Mouse (Mus musculus): ENCODE measurements around the gene Adamtsl1. TPM values are rescaled to one million over a fixed set of nuclear protein-coding genes. Genes with fewer than 3 reads are reported as not detected.
A peak's percentile ranks its signal among the peaks of the same experiment; 100 is the strongest.

Adamtsl1 gene
- 8.7 and 10.2 TPM in 2 replicates for polyA plus RNA-seq (2015; fragmentation: Nextera tagmentation; extraction: Ambion mirVana)

DNA sequence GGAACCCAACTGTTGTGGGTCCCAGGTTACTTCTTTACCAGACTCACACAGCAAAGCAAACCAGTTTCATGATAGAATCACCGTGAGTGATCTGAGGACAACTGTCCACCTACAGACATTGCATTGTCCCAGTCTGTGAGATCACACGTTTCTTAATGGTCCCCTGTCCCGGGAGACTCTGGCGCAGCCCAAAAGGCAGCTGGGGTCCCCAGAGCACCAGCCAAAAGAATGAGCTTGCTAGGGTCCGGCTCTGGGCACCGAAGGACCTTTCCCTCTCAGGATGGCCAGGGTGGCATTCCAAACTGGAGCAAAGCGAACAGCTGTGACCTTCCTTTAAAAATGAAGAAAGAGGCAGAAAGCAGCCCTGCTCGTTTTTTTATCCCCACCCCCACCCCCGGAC lies at the start of gene Adamtsl1:
Gene Adamtsl1, plus strand, starts transcription at position 381 of the 400 bp plus-strand sequence.
- 0 out of 2 replicates have a peak within 1 kb of the TSS, but pooled peaks have one; percentile 35 for H3K9ac ChIP-seq (ENCODE audit: low read depth, low read length)
- no peak for TF ChIP-seq CTCF (IDR thresholded peaks at IDR 0.05; ENCODE audit: low read depth)
- H3K27ac ChIP-seq, result no peak within 1 kb of the TSS
- 0 out of 2 replicates have a peak, but pooled peaks have one; percentile 12 for ATAC-seq (replicated peaks; ENCODE audit: low FRiP score, low read depth)
- H3K4me2 ChIP-seq (ENCODE audit: low read length), result peak within 1 kb of the TSS; percentile 98
- H3K36me3 ChIP-seq (ENCODE audit: insufficient read depth, low read length), result no peaks in the 10 kb centered on the region
- no peaks in the 10 kb centered on the region; the same call in 1 of the 2 replicates for H3K27me3 ChIP-seq (ENCODE audit: insufficient read depth, low read length)
- H3K4me3 ChIP-seq (replicated peaks; ENCODE audit: low read depth, low read length), result peak within 1 kb of the TSS; percentile 51
- DNase-seq (ENCODE audit: low spot score), result no peak
- no peaks in the 10 kb centered on the region for H3K9me3 ChIP-seq (replicated peaks; ENCODE audit: low read length)
- 3% methylated on average over 9 of the region's 9 CpGs for WGBS
- H3K4me1 ChIP-seq (replicated peaks; ENCODE audit: insufficient read depth, low read length), result 0 out of 2 replicates have a peak, but pooled peaks cover 12% of the 10 kb centered on the region

DNA sequence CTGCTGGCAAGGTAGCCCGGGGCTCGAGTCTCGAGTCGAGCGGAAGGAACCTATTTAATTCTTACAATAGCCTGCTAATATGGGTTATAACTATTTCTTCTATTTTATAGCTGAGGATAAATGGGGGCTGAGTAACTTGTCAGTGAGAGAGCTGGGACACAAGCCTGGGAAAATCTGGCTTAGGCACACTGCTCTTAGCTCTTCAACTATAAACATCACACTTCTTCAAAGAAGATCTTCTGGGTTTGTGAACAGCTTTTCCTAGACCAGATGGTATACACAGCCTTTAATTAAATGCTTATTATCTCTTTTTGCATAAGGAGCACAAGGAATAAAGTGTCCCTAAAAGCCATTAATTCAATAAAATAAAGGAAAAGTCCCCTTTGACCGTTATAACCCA lies 30.4 kb upstream of the Adamtsl1 start:
- H3K36me3 ChIP-seq (ENCODE audit: insufficient read depth, low read length), result no peaks in the 10 kb centered on the region
- no peak overlapping the region for H3K9ac ChIP-seq (ENCODE audit: low read depth, low read length)
- no peak overlapping the region for H3K4me3 ChIP-seq (replicated peaks; ENCODE audit: low read depth, low read length)
- H3K4me2 ChIP-seq (ENCODE audit: low read length), result no peak overlapping the region
- ATAC-seq (replicated peaks; ENCODE audit: low FRiP score, low read depth) (no peak), DNase-seq (ENCODE audit: low spot score) (no peak)
- 96% methylated on average over 6 of the region's 6 CpGs for WGBS
- no peaks in the 10 kb centered on the region for H3K27me3 ChIP-seq (ENCODE audit: insufficient read depth, low read length)
- no peak for TF ChIP-seq CTCF (IDR thresholded peaks at IDR 0.05; ENCODE audit: low read depth)
- H3K27ac ChIP-seq, result no peak overlapping the region
- no peaks in the 10 kb centered on the region for H3K9me3 ChIP-seq (replicated peaks; ENCODE audit: low read length)
- no peaks in the 10 kb centered on the region for H3K4me1 ChIP-seq (replicated peaks; ENCODE audit: insufficient read depth, low read length)

DNA sequence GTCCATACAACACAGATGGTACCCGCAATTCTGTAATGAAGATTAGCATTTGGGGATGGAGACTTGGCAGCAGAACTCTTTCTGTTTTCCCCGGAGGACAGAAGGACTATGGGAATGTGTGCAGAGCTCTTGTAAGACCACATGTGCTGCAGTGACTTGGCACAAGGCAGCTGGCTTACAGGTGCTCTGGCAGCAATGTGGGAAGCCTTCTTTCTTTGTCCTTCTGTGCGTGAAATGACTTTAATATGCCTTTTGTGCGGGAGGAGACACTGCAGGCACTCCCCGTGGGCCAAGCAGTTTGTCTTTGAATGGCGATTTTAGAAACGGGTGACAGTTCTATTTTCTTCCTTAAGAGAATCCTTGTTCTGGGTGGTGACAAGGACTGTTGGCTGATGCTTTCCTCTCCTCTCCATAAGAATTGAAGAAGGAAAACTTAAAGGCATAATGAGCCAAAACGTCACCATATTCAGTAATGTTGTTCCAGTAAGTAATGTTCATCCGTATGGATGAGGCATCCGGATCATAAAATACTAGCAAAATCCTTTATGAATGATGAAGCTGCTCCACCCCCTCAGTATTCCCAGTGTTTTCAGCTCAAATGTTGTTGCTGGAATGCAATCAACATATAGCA lies 27.5 kb upstream of the Adamtsl1 start:
- TF ChIP-seq CTCF (IDR thresholded peaks at IDR 0.05; ENCODE audit: low read depth), result no peak
- H3K27me3 ChIP-seq (ENCODE audit: insufficient read depth, low read length), result no peaks in the 10 kb centered on the region
- whole genome bisulfite sequencing, result 77% methylated on average over 10 of the region's 10 CpGs
- no peak for DNase-seq (ENCODE audit: low spot score)
- ATAC-seq (replicated peaks; ENCODE audit: low FRiP score, low read depth), result no peak
- no peak overlapping the region for H3K4me2 ChIP-seq (ENCODE audit: low read length)
- H3K36me3 ChIP-seq (ENCODE audit: insufficient read depth, low read length), result no peaks in the 10 kb centered on the region
- no peaks in the 10 kb centered on the region for H3K9me3 ChIP-seq (replicated peaks; ENCODE audit: low read length)
- no peak overlapping the region for H3K4me3 ChIP-seq (replicated peaks; ENCODE audit: low read depth, low read length)
- H3K4me1 ChIP-seq (replicated peaks; ENCODE audit: insufficient read depth, low read length), result no peaks in the 10 kb centered on the region
- no peak overlapping the region for H3K9ac ChIP-seq (ENCODE audit: low read depth, low read length)
- H3K27ac ChIP-seq, result no peak overlapping the region

DNA sequence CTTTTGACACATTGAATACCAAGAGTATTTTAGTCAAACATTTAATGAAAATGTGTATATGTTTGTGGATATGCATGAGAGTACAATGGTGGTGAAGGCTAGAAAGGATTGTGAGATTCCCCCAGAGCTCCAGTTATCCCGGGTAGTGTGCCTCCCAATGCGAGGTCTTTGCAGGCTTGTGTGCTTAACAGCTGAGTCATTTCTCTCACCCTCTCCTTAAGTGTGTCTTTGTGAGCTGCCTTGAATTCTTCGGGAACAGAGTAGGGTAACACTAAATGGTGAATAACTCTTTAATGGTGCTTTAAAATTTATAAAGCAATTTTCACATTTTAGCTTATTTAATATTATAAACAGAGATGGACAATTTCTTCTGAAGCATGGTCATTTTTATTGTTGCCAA lies 8.3 kb upstream of the Adamtsl1 start:
- no peak for TF ChIP-seq CTCF (IDR thresholded peaks at IDR 0.05; ENCODE audit: low read depth)
- Histone ChIP-seq H3K4me3 (replicated peaks; ENCODE audit: low read depth, low read length) (no peak overlapping the region), H3K27me3 (ENCODE audit: insufficient read depth, low read length) (no peaks in the 10 kb centered on the region), H3K9ac (ENCODE audit: low read depth, low read length) (no peak overlapping the region), H3K9me3 (replicated peaks; ENCODE audit: low read length) (no peaks in the 10 kb centered on the region), H3K4me2 (ENCODE audit: low read length) (no peak overlapping the region), H3K4me1 (replicated peaks; ENCODE audit: insufficient read depth, low read length) (no peaks in the 10 kb centered on the region), H3K27ac (no peak overlapping the region), H3K36me3 (ENCODE audit: insufficient read depth, low read length) (no peaks in the 10 kb centered on the region)
- ATAC-seq (replicated peaks; ENCODE audit: low FRiP score, low read depth), result no peak
- DNase-seq (ENCODE audit: low spot score), result no peak
- WGBS, result 60% methylated on average over 3 of the region's 3 CpGs

DNA sequence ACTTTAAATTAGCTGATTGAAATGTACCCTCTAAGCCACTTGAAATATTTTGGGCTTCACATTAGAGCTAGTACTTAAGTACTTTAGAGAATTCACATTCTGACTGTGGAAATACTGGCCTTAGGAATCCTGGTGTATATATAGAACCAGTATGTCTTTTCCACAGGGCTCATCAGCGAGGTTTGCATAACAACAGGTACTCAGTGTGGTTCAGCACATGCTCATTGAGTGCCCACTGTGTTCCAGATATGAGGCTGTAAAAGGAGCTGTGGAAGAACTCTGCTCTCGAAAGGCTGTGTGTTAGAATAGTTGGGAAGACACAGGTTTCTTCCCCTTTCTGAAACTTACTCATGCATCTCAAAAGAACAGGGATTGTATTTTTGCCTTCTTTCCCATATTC lies 7.0 kb upstream of the Adamtsl1 start:
- no peaks in the 10 kb centered on the region for H3K9me3 ChIP-seq (replicated peaks; ENCODE audit: low read length)
- 59% methylated on average over 2 of the region's 2 CpGs for WGBS
- H3K4me3 ChIP-seq (replicated peaks; ENCODE audit: low read depth, low read length), result no peak overlapping the region
- no peaks in the 10 kb centered on the region for H3K36me3 ChIP-seq (ENCODE audit: insufficient read depth, low read length)
- no peak overlapping the region for H3K4me2 ChIP-seq (ENCODE audit: low read length)
- DNase-seq (ENCODE audit: low spot score) (no peak), ATAC-seq (replicated peaks; ENCODE audit: low FRiP score, low read depth) (no peak)
- no peaks in the 10 kb centered on the region for H3K27me3 ChIP-seq (ENCODE audit: insufficient read depth, low read length)
- TF ChIP-seq CTCF (IDR thresholded peaks at IDR 0.05; ENCODE audit: low read depth), result no peak
- no peak overlapping the region for H3K27ac ChIP-seq
- H3K4me1 ChIP-seq (replicated peaks; ENCODE audit: insufficient read depth, low read length), result no peaks in the 10 kb centered on the region
- H3K9ac ChIP-seq (ENCODE audit: low read depth, low read length), result no peak overlapping the region

DNA sequence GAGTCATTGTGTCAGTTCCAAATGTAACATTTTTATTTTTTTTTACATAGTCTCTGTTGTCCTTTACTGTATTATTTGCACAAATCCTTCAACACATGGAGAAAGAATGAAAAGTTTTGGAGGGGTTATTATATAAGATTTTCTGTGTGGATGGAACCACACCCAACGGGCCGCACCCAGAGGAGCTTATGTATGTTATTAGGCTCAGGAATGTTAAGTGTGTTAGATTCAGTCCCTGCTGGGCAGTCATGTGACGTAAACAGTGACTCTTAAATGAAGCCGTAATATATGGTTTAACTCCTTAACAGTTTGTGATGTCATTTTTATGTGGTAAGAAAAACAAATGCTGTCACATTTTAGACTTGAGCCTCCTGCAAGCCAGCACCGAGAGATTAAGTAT lies 6.5 kb upstream of the Adamtsl1 start:
- no peak overlapping the region for H3K9ac ChIP-seq (ENCODE audit: low read depth, low read length)
- no peaks in the 10 kb centered on the region for H3K9me3 ChIP-seq (replicated peaks; ENCODE audit: low read length)
- no peaks in the 10 kb centered on the region for H3K27me3 ChIP-seq (ENCODE audit: insufficient read depth, low read length)
- H3K4me2 ChIP-seq (ENCODE audit: low read length), result no peak overlapping the region
- H3K4me3 ChIP-seq (replicated peaks; ENCODE audit: low read depth, low read length), result no peak overlapping the region
- no peak for DNase-seq (ENCODE audit: low spot score)
- H3K4me1 ChIP-seq (replicated peaks; ENCODE audit: insufficient read depth, low read length), result no peaks in the 10 kb centered on the region
- H3K27ac ChIP-seq, result no peak overlapping the region
- no peak for TF ChIP-seq CTCF (IDR thresholded peaks at IDR 0.05; ENCODE audit: low read depth)
- H3K36me3 ChIP-seq (ENCODE audit: insufficient read depth, low read length), result no peaks in the 10 kb centered on the region
- WGBS, result 59% methylated on average over 5 of the region's 5 CpGs
- no peak for ATAC-seq (replicated peaks; ENCODE audit: low FRiP score, low read depth)
